Mouse (Mus musculus): ENCODE measurements around the gene Glrx2. TPM values are rescaled to one million over a fixed set of nuclear protein-coding genes. Genes with fewer than 3 reads are reported as not detected.
"Not testable (repeated sequence)": the region's sequence is repeated elsewhere in the genome, so short reads cannot be mapped to it uniquely, and the experiment has no call there.

Glrx2 gene
- 10 to 100 TPM; 79.0 to 81.9 TPM for total RNA-seq (2021)
- long read RNA-seq, experiment 1, transcript Glrx2-210 (4 exons, 3,337 nt), result major isoform, 67 of 79 reads
- long read RNA-seq, experiment 1, transcript Glrx2-202 (4 exons, 580 nt), result minor isoform, 6 of 79 reads
- long read RNA-seq, experiment 1, partial matches to known transcripts, result 0 of 79 reads
- long read RNA-seq, experiment 1, other reads (novel, unspliced or antisense), result 4 of 79 reads
- long read RNA-seq, experiment 2, transcript Glrx2-210 (4 exons, 3,337 nt), result major isoform, 65 of 70 reads
- long read RNA-seq, experiment 2, partial matches to known transcripts, result 0 of 70 reads
- long read RNA-seq, experiment 2, other reads (novel, unspliced or antisense), result 2 of 70 reads

DNA sequence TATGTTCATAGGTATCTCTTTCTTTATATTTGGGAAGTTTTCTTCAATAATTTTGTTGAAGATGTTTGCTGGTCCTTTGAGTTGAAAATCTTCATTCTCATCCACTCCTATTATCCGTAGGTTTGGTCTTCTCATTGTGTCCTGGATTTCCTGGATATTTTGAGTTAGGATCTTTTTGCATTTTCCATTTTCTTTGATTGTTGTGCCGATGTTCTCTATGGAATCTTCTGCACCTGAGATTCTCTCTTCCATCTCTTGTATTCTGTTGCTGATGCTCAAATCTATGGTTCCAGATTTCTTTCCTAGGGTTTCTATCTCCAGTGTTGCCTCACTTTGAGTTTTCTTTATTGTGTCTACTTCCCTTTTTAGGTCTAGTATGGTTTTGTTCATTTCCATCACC, at the start of gene Glrx2:
TSS of gene Glrx2 (plus strand) at position 301 of the 400 bp plus-strand sequence.
- DNase-seq; intact Hi-C loops (cut with DNase I): not testable (repeated sequence)

DNA sequence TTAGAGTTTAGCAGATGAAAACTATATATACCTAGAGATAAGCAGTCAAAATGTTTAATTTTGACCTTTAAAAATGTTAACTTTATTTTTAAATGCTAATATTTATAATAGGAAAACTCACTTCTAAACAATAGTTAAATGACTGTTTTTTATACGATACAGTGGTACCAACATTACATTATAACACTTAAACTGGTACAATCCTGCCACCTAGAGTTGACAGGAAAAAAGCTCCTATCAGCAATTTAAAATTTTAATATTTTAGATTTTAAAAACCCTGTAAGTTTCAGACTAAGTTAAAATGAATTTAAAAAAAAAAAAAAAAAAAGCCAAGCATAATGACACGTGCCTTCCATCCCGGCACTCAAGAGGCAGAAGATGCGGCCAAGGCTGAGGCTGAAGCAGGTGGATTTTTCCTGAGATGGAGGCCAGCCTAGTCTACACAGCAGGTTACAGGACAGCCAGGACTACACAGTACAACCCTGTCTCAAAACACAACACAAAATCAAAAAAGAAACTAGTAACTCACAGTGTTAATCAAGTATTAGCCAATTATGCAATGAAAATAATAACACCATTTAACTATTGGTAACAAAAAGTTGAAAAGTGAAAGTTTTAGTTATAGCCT, 40.3 kb upstream of the Glrx2 start:
- DNase-seq, result no peak
- intact Hi-C loops (cut with DNase I), result no loop called here

DNA sequence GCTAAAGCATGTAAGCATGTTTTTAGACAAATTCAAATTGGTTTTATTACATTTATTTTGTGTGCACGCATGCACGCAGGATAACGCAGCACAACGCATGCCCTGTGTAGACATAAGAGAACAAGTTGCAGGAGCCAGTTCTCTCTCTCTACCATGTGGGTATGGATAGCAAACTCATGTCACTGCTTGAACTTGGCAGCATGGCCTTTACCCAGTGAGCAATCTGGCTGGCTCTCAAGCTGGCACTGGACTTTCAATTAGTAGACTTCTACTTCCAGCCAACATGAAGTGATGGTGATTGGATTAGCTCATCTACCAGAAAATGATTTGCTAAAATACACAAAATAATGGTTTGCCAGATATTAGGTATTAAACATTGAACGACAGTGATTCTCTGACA, 35.0 kb upstream of the Glrx2 start:
- intact Hi-C loops (cut with DNase I), result no loop called here
- DNase-seq, result peak; percentile 15 to 56

DNA sequence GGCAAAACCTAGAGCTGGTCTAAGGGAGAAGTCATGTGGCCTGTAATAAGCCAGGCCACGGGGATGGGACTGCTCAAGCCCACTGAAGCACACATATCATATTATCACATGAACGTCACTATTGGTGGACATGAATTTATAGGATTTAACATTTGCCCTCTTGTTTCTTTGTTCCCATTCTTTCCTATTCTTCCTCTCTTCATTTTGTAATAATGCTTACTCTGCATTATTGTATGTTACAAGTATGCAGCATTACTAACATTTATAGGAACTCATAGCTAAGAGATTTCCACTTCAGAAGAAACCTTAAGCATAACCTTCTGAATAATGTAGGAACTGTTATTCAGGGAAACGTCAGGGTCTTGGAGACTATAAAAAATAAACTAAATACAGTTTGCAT, 31.3 kb upstream of the Glrx2 start:
- no peak for DNase-seq
- intact Hi-C loops (cut with DNase I), result no loop called here

DNA sequence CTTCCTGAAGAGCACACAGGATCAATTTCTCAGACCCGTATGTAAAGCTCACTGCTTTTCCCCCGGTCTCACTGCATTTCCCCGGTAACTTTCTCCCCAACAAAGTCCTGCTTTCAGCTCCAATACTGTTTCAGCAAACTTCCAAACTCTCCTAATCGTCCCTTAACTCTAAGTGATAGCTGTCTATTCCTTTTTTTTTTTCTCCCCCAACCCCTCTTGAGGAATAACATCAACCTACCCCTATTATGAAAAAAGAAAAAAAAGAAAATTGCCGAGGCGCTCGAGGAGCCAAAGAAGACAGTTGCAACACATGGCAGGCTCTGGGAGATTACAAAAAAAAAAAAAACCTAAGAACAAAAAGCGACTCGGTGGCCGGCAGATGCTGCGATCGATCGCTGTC, 14.4 kb upstream of the Glrx2 start:
- intact Hi-C loops (cut with DNase I), result loop anchor here (10.0 kb wide), 1 partner anchor 453 kb away; no protein-coding TSS in a partner anchor
- no peak for DNase-seq

DNA sequence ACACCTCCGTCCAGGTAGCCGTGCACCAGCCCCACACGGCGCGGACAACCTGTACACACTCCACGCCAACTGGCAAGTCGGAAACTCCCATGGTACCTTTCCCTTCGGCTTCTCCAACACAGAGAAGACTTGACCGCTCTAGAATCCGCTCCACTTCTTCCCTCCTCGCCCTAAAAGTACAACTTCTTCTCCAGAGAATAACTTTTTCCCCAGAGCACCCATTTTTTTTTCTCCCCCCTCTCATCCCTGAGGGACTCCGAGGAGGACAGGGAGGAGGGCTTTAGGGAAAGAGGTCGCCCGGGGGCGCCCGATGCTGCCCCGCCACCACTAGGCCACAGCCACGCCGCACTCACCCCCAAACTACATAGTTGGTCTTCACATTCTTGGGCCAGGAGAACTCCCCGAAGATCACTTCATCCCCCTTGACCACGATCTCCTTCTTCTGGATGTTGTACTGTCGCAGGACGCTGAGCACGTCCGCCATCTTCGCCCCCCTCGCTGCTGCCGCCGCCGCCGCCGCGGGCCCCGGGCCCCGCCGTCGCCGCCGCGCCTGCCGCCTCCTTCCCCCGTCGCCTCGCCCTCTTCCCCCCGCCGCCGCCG, 13.9 kb upstream of the Glrx2 start:
- intact Hi-C loops (cut with DNase I), result loop anchor here (10.0 kb wide), 1 partner anchor 453 kb away; no protein-coding TSS in a partner anchor
- peak in 1 of 2 experiments; percentile 60 for DNase-seq

DNA sequence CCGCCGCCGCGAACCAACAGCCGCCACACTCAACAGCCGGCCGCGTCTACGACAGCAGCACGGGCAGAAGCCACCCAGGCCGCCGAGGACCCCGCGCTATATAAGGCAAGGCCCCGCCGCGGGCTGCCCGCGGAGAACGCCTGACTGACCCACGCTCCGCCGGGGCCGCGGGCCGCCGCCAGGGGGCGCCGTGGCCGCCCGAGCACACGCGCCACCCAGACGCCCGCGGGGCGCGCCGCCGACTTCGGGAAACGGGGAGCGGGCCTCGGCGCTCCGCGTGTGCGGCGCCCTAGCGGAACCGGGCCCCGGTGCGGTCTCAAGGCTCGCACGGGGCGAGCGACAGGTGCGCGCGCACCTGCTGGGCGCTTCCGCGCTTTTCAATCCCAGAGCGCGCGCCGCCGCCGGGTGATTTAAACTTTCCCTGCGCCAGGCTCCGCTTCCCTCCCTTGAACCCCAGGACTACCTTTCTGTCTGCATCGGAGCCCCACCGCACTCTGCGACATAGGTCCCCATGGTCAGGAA, 13.3 kb upstream of the Glrx2 start, which contains the start of gene Cdc73:
TSS of gene Cdc73 (minus strand) at position 153 of the 522 bp plus-strand sequence.
- DNase-seq, result peak; percentile 93 to 97
- intact Hi-C loops (cut with DNase I), result loop anchor here (1.0 to 10.0 kb wide), 2 partner anchors 36 to 452 kb away; no protein-coding TSS in a partner anchor

DNA sequence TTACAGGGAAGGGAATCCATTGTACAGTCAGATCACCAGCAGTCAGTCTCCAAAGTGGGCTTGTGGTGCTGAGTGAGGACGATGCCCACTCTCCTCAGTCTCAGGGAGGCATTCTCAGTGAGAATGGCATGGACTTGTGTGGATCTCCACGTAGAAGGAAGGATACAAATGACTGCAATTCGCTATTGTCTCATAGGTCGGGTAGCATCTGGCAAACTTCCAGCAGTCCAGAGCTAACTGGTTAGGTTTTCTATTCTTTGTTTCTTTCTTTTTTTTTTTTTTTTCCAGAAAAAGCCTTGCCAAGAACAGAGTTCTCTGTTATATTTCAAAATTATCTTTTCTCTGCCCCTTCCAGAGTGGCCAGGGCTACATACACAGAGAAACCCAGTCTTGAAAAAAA, 9.1 kb upstream of the Glrx2 start:
- intact Hi-C loops (cut with DNase I), result loop anchor here (10.0 kb wide), 1 partner anchor 448 kb away; no protein-coding TSS in a partner anchor

DNA sequence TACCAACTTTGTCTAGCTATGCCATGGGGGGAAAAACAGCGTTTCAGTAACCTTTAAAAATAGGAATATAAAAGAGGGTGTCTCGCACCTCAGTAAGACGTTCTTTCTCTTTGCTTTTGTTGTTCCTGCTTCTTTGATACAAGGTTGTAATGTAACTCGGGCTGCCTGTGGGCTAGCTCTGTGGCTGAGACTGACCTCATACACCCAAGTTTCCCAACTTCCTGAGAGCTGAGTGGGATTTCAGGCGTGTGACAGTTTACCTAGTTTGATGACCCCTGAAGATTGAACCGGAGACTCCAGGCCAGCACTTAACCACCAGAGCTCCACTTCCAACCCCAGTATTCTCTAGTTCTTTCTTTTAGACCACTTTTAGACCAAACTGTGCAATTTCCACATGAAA, 7.8 kb upstream of the Glrx2 start:
- intact Hi-C loops (cut with DNase I), result loop anchor here (10.0 kb wide), 1 partner anchor 446 kb away; no protein-coding TSS in a partner anchor
- DNase-seq, result no peak

More for the DNA sequence above, 9.1 kb upstream of the Glrx2 start:
- no peak for DNase-seq

DNA sequence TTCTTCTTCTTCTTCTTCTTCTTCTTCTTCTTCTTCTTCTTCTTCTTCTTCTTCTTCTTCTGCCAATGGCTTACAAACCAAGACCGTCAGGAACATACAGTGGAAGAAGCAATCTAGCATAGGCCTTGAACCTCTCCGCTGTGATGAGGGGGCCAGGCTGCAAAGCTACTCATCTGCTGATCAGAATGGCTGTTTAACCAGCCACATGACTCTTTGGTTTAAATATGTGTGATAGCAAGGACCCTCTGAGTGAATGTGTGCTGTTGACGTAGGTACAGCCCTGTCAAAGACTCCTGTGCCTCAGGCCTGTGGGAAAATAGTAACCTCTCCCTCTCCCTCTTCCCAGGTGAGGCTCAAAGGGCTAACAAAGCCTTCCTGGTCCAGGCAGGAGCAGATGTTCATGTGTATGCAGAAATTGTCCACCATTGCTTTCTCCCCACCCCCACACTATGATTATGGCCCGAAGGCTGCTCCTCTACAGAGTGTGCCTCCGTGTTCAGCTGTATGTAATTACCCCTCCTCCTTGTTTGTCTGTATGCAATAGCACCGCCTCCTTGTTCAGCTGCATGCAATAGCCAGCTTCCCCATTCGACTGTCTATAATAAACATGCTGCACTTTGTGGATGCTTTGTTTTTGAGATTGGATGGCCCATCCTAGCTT, 6.0 kb upstream of the Glrx2 start:
- no peak for DNase-seq
- intact Hi-C loops (cut with DNase I), result loop anchor here (10.0 kb wide), 1 partner anchor 445 kb away; no protein-coding TSS in a partner anchor

DNA sequence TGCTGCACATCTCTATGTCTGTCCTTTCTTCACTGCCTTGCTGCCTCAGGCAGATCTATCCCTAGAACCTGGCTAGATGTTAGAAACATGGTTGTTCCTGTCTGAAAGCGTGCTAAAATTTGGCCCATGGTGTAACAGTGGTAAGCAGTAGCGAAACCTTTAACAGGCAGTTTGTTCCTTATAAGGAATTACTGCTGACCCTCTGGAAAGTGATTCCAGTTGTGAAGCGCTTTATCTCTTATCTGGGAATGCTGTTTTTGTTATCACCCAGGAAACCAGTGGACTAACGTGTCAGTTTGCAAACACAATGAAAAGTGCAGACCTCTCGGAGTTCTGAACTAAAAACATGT, 5.5 kb upstream of the Glrx2 start:
- intact Hi-C loops (cut with DNase I), result no loop called here
- DNase-seq, result no peak

DNA sequence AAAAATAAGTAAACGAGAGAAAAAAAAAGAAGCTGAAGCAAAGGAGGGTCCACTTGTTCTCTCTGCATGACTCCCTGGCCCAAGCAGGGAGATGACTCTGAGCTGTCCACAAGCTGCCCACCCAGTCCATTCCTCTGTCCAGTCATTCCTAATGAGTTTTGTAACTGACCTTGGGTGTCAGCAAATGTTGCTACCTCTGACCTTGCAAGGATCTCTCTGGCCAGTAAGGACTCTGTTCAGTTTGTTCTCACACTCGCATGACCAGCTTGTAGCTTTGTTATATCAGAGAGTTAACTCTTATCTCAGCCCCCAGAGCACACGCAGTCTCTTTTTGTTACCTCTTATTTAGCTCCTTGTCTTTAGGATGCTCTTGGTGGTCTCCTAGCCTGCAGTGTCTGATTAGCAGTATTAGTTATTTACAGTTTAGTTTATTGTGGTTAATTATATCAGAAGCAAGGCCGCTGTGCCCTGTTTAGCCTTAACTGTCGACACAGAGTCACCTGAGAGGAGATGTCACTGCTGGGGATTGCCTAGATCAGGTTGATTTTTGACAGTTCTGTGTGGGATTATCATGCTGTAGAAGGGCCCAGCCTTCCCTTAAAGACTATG, 8.4 kb downstream of the Glrx2 start:
- intact Hi-C loops (cut with DNase I), result no loop called here
- no peak for DNase-seq

DNA sequence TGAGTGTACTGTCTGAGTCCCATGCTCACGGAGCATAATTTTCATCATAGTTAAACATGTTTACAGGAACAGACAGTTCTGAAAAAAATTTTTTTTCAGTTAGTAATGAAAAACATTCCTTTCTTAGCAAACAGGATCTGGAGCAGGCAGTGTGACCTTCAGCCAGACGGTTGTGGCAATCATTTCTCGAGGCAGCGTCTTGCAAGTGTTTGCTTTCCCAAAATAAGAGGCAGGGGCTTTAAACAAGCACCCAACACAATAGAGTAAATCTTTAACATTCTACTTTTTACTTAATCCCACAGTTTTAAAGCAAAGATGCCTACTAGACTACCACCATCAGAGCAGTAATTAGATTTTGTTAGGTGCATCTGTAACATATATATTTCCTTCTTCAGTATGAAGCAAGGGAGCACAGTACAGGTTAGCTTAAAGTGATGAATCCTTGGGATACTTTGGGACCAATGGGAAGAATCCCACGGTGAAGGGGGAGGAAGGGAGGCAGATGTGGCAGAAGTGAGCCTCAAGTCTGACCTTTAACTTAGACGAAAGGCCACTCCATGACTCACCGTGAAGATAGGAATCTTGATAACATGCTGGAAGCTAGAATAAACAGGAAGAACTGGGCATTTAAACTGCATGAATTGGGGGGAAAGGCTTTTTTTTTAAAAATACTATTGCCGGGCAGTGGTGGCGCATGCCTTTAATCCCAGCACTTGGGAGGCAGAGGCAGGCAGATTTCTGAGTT, 11.7 kb downstream of the Glrx2 start:
- intact Hi-C loops (cut with DNase I), result no loop called here
- DNase-seq, result no peak

DNA sequence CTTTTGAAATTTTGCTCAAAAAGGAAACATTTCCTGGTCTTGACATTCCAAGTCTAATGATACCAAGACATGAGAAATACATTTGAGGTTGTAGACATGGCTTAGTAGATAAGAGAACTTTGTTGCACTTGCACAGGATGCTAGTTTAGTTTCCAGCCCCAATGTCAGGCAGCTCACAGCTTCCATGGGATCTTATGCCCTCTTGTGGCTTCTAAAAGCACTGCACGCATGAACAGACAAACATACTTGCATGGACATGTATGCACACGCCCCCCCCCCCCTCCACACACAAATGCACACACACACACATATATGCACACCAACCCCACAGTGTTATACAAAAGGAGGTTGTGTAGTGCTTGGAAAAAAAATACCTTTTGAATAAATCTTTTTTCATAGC, 14.8 kb downstream of the Glrx2 start:
- intact Hi-C loops (cut with DNase I), result loop anchor here (1.0 kb wide), 1 partner anchor 11 kb away; no protein-coding TSS in a partner anchor
- no peak for DNase-seq

DNA sequence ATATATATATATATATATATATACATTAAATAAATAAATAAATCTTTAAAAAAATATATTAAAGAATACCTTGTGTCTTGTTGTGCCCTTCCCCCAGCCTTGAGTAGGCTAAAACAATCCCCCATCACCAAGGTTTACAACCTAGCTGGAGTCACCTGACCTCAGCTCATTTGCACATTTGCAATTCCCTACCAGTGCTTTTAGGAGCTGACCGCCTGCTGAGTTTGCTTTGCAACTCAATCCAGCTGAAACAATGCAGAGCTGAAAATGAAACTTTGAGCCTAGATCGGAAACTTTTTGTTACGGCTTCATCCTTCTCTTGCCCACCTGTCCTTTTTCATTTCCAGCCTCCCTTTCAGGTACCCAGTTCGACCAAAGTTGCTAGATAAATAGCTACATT, 15.6 kb downstream of the Glrx2 start:
- intact Hi-C loops (cut with DNase I), result loop anchor here (1.0 kb wide), 1 partner anchor 11 kb away; no protein-coding TSS in a partner anchor
- DNase-seq, result no peak

DNA sequence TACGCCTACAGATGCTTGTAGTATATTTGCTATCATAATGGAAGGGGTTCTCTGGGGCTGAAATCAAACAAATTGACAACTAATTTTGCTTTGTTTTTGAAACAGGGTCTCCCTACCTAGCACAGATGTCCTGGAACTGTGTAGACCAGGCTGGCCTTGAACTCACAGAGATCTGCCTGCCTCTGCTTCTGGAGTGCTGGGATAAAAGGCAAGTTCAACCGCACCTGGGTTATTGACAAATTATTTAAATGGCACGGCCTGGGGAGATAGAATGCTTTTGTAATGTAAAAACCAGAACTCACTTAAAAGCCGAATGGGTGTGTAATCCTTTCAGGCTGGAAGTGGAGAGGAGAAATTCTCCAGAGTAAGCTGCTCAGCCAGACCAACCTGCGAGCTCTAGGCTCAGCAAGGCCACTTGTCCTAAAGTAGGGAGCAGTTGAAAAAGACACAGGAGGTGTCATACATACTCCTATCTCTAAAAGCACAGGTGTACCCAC, 17.8 kb downstream of the Glrx2 start:
- intact Hi-C loops (cut with DNase I), result no loop called here
- DNase-seq, result no peak

DNA sequence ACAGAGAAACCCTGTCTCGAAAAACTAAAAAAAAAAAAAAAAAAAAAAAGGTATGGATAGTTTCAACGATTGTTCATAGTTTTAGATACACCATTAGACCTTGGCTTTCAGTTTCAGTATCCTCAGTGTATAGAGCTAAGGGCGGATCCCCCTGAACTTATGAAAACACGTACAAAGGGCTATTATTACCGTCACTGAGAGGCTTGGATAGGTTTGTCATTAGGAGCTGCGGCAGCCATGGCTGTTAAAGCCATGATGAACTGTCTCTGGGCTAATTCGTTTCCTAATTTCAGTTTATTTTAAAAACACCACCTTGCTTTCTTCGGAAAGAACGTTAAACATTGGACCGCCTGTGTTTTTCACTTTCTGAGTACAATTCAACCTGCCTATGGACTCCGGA, 22.7 kb downstream of the Glrx2 start:
- intact Hi-C loops (cut with DNase I), result loop anchor here (1.0 kb wide), 1 partner anchor 36 kb away; no protein-coding TSS in a partner anchor
- DNase-seq, result no peak

DNA sequence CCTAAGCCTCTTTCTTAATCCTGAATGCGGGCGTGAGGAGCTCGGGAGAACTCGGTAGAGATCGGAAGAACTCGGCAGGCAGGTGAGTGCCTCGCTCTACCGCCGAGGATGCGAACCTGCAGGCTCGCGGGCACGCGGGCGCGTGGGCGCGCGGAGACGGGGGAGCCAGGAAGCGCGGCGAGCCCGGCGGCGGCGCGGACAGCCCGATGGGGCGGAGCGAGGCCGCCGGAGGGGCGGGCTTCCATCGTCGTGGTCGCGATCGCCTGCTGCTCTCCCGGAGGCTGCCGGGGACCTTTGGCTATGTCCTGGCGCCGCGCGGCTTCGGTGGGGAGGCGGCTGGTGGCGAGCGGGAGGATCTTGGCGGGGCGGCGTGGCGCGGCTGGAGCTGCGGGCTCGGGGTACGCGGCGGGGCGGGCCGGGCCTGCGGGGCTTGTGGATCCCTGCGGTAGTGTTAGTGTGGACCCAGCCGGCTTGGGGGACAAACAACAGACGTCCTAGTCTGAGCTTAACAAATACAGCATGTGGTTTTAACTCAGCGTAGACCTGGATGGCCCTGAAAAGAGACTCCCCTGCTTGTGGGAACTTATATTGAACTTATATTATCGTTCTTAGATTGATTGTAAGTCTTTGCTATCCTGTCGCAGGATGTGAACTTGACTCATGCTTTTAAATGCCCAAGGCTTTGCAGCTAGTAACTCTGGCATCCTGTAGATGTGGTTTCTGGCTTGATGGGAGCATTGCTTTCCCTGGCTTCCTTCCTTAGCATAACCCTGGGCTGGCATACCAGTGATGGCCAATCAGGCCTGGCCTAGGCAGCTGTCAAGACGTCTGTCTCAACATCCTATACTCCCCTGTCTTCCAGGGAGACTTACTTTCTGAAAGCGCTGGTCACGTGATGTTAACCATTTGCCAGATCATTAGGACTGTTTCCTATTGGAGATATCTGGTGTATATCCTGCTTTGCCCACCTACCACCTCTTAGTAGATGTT, 23.5 kb downstream of the Glrx2 start:
- DNase-seq, result peak; percentile 89 to 92
- intact Hi-C loops (cut with DNase I), result loop anchor here (1.0 to 5.0 kb wide), 2 partner anchors 36 to 38 kb away; partner anchors contain the start of genes Trove2 and Uchl5

All from heart, postnatal 14 days (tissue).